In genomic region chr11:115808696-115809310, GRCm38 (mm10) we compare ENCODE assay signal across 8 mouse cellular contexts. TPM values are rescaled to one million over a fixed set of nuclear protein-coding genes. Genes with fewer than 3 reads are reported as not detected.
DNase-seq lines count a peak whose midpoint lies in the region; ATAC-seq lines count a peak whose summit lies in the region.

No protein-coding gene starts in this region.

- H3K4me2 ChIP-seq in neural tube, embryonic 11.5 days (ENCODE audit: low read depth): no peak overlapping the region
- peak overlapping the region; percentile 91 for H3K4me2 ChIP-seq in heart, embryonic 11.5 days

- no peak for DNase-seq in neural tube, embryonic 11.5 days (ENCODE audit: low spot score)
- no peak for DNase-seq in neural tube, embryonic 10.5 days (ENCODE audit: extremely low spot score, low spot score)
- peak; percentile 78 for DNase-seq in kidney, postnatal 14 days
- DNase-seq in lung, postnatal 4 days: peak; percentile 62 to 77
- DNase-seq in ovary, adult 18-20 months (ENCODE audit: low spot score): no peak
- no peak for DNase-seq in cerebellum, postnatal 36 days
- DNase-seq in right cerebral cortex, postnatal 14 days: no peak

- no peaks in the 10 kb centered on the region for H3K27me3 ChIP-seq in neural tube, embryonic 11.5 days (ENCODE audit: control insufficient read depth, insufficient read depth, low read length)
- H3K27me3 ChIP-seq in heart, embryonic 11.5 days (ENCODE audit: control insufficient read depth, insufficient read depth, low read length): no peaks in the 10 kb centered on the region

- H3K4me3 ChIP-seq in neural tube, embryonic 11.5 days (ENCODE audit: low read depth, low read length): no peak overlapping the region
- H3K4me3 ChIP-seq in heart, embryonic 11.5 days (ENCODE audit: low read depth, low read length): peak overlapping the region; percentile 22; the same call in 1 of the 2 replicates

- H3K36me3 ChIP-seq in neural tube, embryonic 11.5 days (ENCODE audit: control insufficient read depth, insufficient read depth, low read length): peaks cover 15% of the 10 kb centered on the region
- H3K36me3 ChIP-seq in heart, embryonic 11.5 days (ENCODE audit: control insufficient read depth, insufficient read depth, low read length): peaks cover 16% of the 10 kb centered on the region

- 66% methylated on average over 10 of the region's 10 CpGs for WGBS in neural tube, embryonic 11.5 days
- 41% methylated on average over 10 of the region's 10 CpGs for WGBS in heart, embryonic 11.5 days (ENCODE audit: insufficient replicate concordance)

- H3K4me1 ChIP-seq in neural tube, embryonic 11.5 days (ENCODE audit: control insufficient read depth, insufficient read depth, low read length): peaks cover 30% of the 10 kb centered on the region
- H3K4me1 ChIP-seq in heart, embryonic 11.5 days (ENCODE audit: control insufficient read depth, insufficient read depth, low read length): peaks cover 52% of the 10 kb centered on the region

- H3K9me3 ChIP-seq in neural tube, embryonic 11.5 days (ENCODE audit: control insufficient read depth, low read length): no peaks in the 10 kb centered on the region
- H3K9me3 ChIP-seq in heart, embryonic 11.5 days (replicated peaks; ENCODE audit: control insufficient read depth, low read length): no peaks in the 10 kb centered on the region

- peak overlapping the region; percentile 39; the same call in 1 of the 2 replicates for H3K27ac ChIP-seq in neural tube, embryonic 11.5 days (ENCODE audit: low read depth, low read length)
- H3K27ac ChIP-seq in heart, embryonic 11.5 days (ENCODE audit: low read depth, low read length): peak overlapping the region; percentile 82

- peak overlapping the region; percentile 18; the same call in 1 of the 2 replicates for H3K9ac ChIP-seq in neural tube, embryonic 11.5 days (ENCODE audit: low read length)
- peak overlapping the region; percentile 58 for H3K9ac ChIP-seq in heart, embryonic 11.5 days (ENCODE audit: low read depth, low read length)

- no peak for ATAC-seq in neural tube, embryonic 11.5 days (ENCODE audit: insufficient read depth, low FRiP score, low TSS enrichment)
- peak; percentile 8; the same call in 1 of the 2 replicates for ATAC-seq in heart, embryonic 11.5 days (replicated peaks; ENCODE audit: insufficient number of reproducible peaks, low FRiP score, low TSS enrichment)

RNA-seq across cellular contexts. Expression of gene Caskin2, which starts 4.6 kb away (rescaled TPM):
- 16.4 and 19.1 TPM in 2 replicates for polyA plus RNA-seq in neural tube, embryonic 11.5 days (2014; fragmentation: Nextera tagmentation; extraction: Ambion mirVana)
- 17.4 and 18.1 TPM in 2 replicates for polyA plus RNA-seq in heart, embryonic 11.5 days (2014; fragmentation: Nextera tagmentation; extraction: Ambion mirVana)

RNA-seq across cellular contexts. Expression of gene Tsen54, which starts 5.7 kb away (rescaled TPM):
- polyA plus RNA-seq in neural tube, embryonic 11.5 days (2014; fragmentation: Nextera tagmentation; extraction: Ambion mirVana): 26.1 and 29.8 TPM in 2 replicates
- 20.8 TPM in 2 replicates for polyA plus RNA-seq in heart, embryonic 11.5 days (2014; fragmentation: Nextera tagmentation; extraction: Ambion mirVana)

RNA-seq across cellular contexts. Expression of gene Llgl2, which starts 15.0 kb away (rescaled TPM):
- polyA plus RNA-seq in neural tube, embryonic 11.5 days (2014; fragmentation: Nextera tagmentation; extraction: Ambion mirVana): 6.1 and 6.5 TPM in 2 replicates
- polyA plus RNA-seq in heart, embryonic 11.5 days (2014; fragmentation: Nextera tagmentation; extraction: Ambion mirVana): 21.5 and 22.4 TPM in 2 replicates

RNA-seq across cellular contexts. Expression of gene Tmem94, which starts 43.6 kb away (rescaled TPM):
- 18.6 and 19.0 TPM in 2 replicates for polyA plus RNA-seq in neural tube, embryonic 11.5 days (2014; fragmentation: Nextera tagmentation; extraction: Ambion mirVana)
- 22.9 and 25.1 TPM in 2 replicates for polyA plus RNA-seq in heart, embryonic 11.5 days (2014; fragmentation: Nextera tagmentation; extraction: Ambion mirVana)

RNA-seq across cellular contexts. Expression of gene Myo15b, which starts 49.4 kb away (rescaled TPM):
- 0.12 and 0.13 TPM in 2 replicates for polyA plus RNA-seq in neural tube, embryonic 11.5 days (2014; fragmentation: Nextera tagmentation; extraction: Ambion mirVana)
- 0.06 and 0.39 TPM in 2 replicates for polyA plus RNA-seq in heart, embryonic 11.5 days (2014; fragmentation: Nextera tagmentation; extraction: Ambion mirVana)

Comparison
In these comparisons a context has a peak if more than half of its experiments do, and no peak if none do; other contexts are left out.
1. DNase-seq: peak in kidney, postnatal 14 days (single experiment) and lung, postnatal 4 days (2 of 2); none in neural tube, embryonic 11.5 days (single experiment), neural tube, embryonic 10.5 days (single experiment), ovary, adult 18-20 months (single experiment), cerebellum, postnatal 36 days (0 of 2) and right cerebral cortex, postnatal 14 days (single experiment).